Mouse (Mus musculus): ENCODE data around the gene Phactr1. TPM values are rescaled to one million over a fixed set of nuclear protein-coding genes. Genes with fewer than 3 reads are reported as not detected.
A peak's percentile ranks its signal among the peaks of the same experiment; 100 is the strongest.

The Phactr1 gene
- total RNA-seq, 2 experiments from 2014 or later = 536 to 585 TPM

GRCm38 (mm10) chr13:42839358-42839757, 158.9 kb downstream of the Phactr1 start:
- peak in 1 of 2 experiments; percentile 69 for DNase-seq (ENCODE audit: low spot score in 2 of 2)
- intact Hi-C loops (cut with DNase I) = loop anchor here (5.0 kb wide), 1 partner anchor 253 kb away; no protein-coding TSS in a partner anchor

- DNase-seq (ENCODE audit: low spot score in 2 of 2) = peak in 1 of 2 experiments; percentile 71
- intact Hi-C loops (cut with DNase I) = no loop called here
Observed at GRCm38 (mm10) chr13:42852086-42852485, 171.7 kb downstream of the Phactr1 start.

GRCm38 (mm10) chr13:42853900-42854595, 173.6 kb downstream of the Phactr1 start:
- intact Hi-C loops (cut with DNase I) = no loop called here
- no peak for DNase-seq (ENCODE audit: low spot score in 2 of 2)

GRCm38 (mm10) chr13:42866162-42866941, 185.9 kb downstream of the Phactr1 start:
- intact Hi-C loops (cut with DNase I) = loop anchor here (10.0 kb wide), 1 partner anchor 228 kb away; no protein-coding TSS in a partner anchor
- DNase-seq (ENCODE audit: low spot score in 2 of 2) = peak; percentile 35 to 62

GRCm38 (mm10) chr13:42867026-42867425, 186.6 kb downstream of the Phactr1 start:
- intact Hi-C loops (cut with DNase I) = loop anchor here (10.0 kb wide), 1 partner anchor 228 kb away; no protein-coding TSS in a partner anchor
- DNase-seq (ENCODE audit: low spot score in 2 of 2) = peak in 1 of 2 experiments; percentile 21

GRCm38 (mm10) chr13:42872125-42872524, 191.7 kb downstream of the Phactr1 start:
- intact Hi-C loops (cut with DNase I) = no loop called here

GRCm38 (mm10) chr13:42878346-42878745, 197.9 kb downstream of the Phactr1 start:
- intact Hi-C loops (cut with DNase I) = no loop called here
- DNase-seq (ENCODE audit: low spot score in 2 of 2) = no peak

More at GRCm38 (mm10) chr13:42872125-42872524, 191.7 kb downstream of the Phactr1 start:
- no peak for DNase-seq (ENCODE audit: low spot score in 2 of 2)

GRCm38 (mm10) chr13:42884033-42884724, 203.8 kb downstream of the Phactr1 start:
- intact Hi-C loops (cut with DNase I) = no loop called here
- DNase-seq (ENCODE audit: low spot score in 2 of 2) = no peak

GRCm38 (mm10) chr13:42884725-42885115, 204.3 kb downstream of the Phactr1 start:
- no peak for DNase-seq (ENCODE audit: low spot score in 2 of 2)
- intact Hi-C loops (cut with DNase I) = no loop called here

- no peak for DNase-seq (ENCODE audit: low spot score in 2 of 2)
- intact Hi-C loops (cut with DNase I) = no loop called here
Observed at GRCm38 (mm10) chr13:42887701-42888100, 207.3 kb downstream of the Phactr1 start.

- intact Hi-C loops (cut with DNase I) = no loop called here
- DNase-seq (ENCODE audit: low spot score in 2 of 2) = no peak
Observed at GRCm38 (mm10) chr13:42889516-42890474, 209.4 kb downstream of the Phactr1 start.

GRCm38 (mm10) chr13:42890651-42891050, 210.2 kb downstream of the Phactr1 start:
- no peak for DNase-seq (ENCODE audit: low spot score in 2 of 2)
- intact Hi-C loops (cut with DNase I) = no loop called here

GRCm38 (mm10) chr13:42894016-42894415, 213.6 kb downstream of the Phactr1 start:
- DNase-seq (ENCODE audit: low spot score in 2 of 2) = no peak
- intact Hi-C loops (cut with DNase I) = no loop called here

- intact Hi-C loops (cut with DNase I) = no loop called here
- peak in 1 of 2 experiments; percentile 61 for DNase-seq (ENCODE audit: low spot score in 2 of 2)
Observed at GRCm38 (mm10) chr13:42894598-42894997, 214.2 kb downstream of the Phactr1 start.

- intact Hi-C loops (cut with DNase I) = no loop called here
- DNase-seq (ENCODE audit: low spot score in 2 of 2) = no peak
Observed at GRCm38 (mm10) chr13:42895980-42896379, 215.6 kb downstream of the Phactr1 start.

- intact Hi-C loops (cut with DNase I) = no loop called here
Observed at GRCm38 (mm10) chr13:42899611-42900010, 219.2 kb downstream of the Phactr1 start.

GRCm38 (mm10) chr13:42901837-42902236, 221.4 kb downstream of the Phactr1 start:
- intact Hi-C loops (cut with DNase I) = no loop called here
- no peak for DNase-seq (ENCODE audit: low spot score in 2 of 2)

More at GRCm38 (mm10) chr13:42899611-42900010, 219.2 kb downstream of the Phactr1 start:
- DNase-seq (ENCODE audit: low spot score in 2 of 2) = no peak

GRCm38 (mm10) chr13:42902859-42903258, 222.4 kb downstream of the Phactr1 start:
- no peak for DNase-seq (ENCODE audit: low spot score in 2 of 2)
- intact Hi-C loops (cut with DNase I) = no loop called here

- intact Hi-C loops (cut with DNase I) = no loop called here
- no peak for DNase-seq (ENCODE audit: low spot score in 2 of 2)
Observed at GRCm38 (mm10) chr13:42905818-42906217, 225.4 kb downstream of the Phactr1 start.

Measured in left cerebral cortex, postnatal 25 days (tissue).